Mouse (Mus musculus): Measurements from ENCODE around the gene Gm364.

The Gm364 gene

DNA sequence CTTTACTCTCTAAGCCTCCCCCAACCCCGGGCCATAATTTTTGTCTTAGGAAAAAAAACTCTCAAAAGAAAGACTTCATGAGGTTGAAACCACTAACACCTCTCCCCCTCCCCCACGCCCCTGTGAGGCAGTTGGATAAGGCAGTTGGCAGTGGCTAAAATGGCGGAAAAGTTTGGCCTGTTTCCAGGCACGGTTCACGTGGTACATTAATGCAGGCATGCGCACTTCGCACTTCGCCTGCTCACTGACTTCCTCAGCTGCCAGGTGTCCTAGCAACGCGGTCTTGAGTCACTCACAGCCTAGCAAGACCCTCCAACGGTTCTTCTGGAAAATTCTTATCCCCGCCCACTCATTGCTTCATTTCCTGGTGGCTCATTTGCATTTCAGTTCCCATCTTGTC, at the start of gene Gm364:
Gene Gm364, plus strand, starts transcription at position 386 of the 400 bp plus-strand sequence.
- no peak for DNase-seq (ENCODE audit: low read depth, low spot score)

DNA sequence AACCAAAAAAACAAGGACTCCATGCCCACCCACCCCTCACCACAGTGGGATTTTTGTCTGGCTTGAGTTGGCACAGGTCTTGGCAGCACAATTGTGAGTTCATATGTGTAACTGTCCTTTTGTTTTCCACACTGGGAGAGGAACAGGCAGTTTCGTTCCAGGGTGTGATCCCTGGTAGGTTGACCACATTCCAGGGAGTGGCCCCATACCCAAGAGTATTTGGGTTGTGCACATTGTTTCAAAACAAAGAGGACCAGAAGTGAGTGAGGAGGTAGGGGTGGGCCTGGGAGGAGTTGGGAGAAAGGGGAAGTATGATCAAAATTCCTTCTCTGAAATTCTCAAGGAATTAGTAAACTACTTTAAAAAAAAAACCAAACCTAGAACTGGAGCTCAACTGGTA, 49.6 kb upstream of the Gm364 start:
- DNase-seq (ENCODE audit: low read depth, low spot score): no peak
- no peaks in the 10 kb centered on the region for H3K36me3 ChIP-seq (ENCODE audit: control insufficient read depth, insufficient read depth, low read length, poor library complexity, severe bottlenecking)
- no peaks in the 10 kb centered on the region for H3K27me3 ChIP-seq (ENCODE audit: control insufficient read depth, insufficient read depth, low read length, poor library complexity, severe bottlenecking)

More for the DNA sequence above, at the start of gene Gm364:
- H3K36me3 ChIP-seq (ENCODE audit: control insufficient read depth, insufficient read depth, low read length, poor library complexity, severe bottlenecking): no peaks in the 10 kb centered on the region
- H3K27me3 ChIP-seq (ENCODE audit: control insufficient read depth, insufficient read depth, low read length, poor library complexity, severe bottlenecking): no peaks in the 10 kb centered on the region

DNA sequence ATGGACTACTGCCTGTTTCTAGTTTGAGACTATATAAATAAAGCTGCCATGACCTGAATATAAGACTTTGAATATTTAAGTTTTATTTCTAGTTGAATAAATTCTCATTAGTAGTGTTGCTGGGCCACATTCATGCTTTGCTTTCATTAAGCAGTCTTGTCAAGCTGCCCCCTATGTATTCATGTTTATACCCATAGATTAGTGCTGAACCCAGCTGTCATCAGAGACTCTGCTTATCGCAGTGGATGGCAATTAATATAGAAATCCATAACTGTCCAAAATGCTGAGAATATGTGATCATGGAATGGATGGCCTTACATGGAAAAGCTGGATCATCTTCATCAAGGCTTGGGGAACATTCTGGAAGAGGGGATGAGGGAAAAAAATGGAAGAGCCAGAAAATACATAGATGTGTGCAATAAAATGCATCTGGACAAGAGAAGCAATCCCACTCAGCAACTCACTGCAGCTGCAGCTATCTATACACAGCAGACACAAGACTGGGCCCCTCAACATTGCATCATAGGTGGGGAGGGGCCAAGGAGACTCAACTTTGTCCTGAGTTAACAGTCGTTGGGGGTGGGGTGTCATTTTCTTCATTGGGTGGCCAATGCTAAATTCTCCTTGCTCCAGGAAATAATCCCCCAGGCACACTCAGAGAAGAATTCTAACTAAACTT, 43.9 kb upstream of the Gm364 start:
- no peak for DNase-seq (ENCODE audit: low read depth, low spot score)
- H3K27me3 ChIP-seq (ENCODE audit: control insufficient read depth, insufficient read depth, low read length, poor library complexity, severe bottlenecking): no peaks in the 10 kb centered on the region
- no peaks in the 10 kb centered on the region for H3K36me3 ChIP-seq (ENCODE audit: control insufficient read depth, insufficient read depth, low read length, poor library complexity, severe bottlenecking)

DNA sequence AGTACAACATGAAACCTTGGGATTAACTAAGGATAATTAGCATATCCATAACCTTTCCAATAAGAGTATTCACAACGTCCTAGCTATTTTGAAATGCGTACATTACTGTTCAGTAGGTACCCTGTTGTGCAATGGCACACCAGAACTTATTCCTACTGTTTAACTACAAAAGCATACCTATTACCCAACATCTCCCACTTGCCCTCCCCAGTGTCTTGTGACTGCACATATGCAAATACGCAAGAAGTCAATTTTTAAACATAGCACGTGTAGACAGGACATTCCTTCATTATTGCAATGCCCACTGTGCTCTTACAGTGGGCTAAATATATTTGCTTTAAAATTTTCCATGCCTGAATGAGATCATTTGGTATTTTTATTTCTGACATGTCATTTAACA, 36.0 kb upstream of the Gm364 start:
- H3K27me3 ChIP-seq (ENCODE audit: control insufficient read depth, insufficient read depth, low read length, poor library complexity, severe bottlenecking): no peaks in the 10 kb centered on the region
- H3K36me3 ChIP-seq (ENCODE audit: control insufficient read depth, insufficient read depth, low read length, poor library complexity, severe bottlenecking): no peaks in the 10 kb centered on the region
- no peak for DNase-seq (ENCODE audit: low read depth, low spot score)

DNA sequence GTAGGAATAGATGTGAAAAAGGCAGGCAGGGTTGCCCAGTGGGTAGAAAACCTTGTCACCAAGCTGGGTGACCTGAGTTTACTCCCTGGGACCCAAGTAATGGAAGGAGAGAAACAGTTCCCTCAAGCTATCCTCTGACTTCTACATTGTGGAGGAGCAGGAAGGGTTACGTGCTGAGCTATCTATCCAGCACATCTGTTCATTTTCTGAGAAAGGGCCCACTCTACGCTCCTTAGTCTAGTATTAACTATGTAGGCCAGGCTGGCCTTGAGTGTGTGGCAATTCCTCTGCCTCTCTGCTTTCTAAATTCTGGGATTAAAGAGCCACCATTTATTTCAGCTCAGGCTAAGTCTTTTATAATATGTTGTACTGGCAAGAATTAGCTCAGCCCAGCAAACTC, 35.4 kb upstream of the Gm364 start:
- H3K36me3 ChIP-seq (ENCODE audit: control insufficient read depth, insufficient read depth, low read length, poor library complexity, severe bottlenecking): no peaks in the 10 kb centered on the region
- no peak for DNase-seq (ENCODE audit: low read depth, low spot score)
- no peaks in the 10 kb centered on the region for H3K27me3 ChIP-seq (ENCODE audit: control insufficient read depth, insufficient read depth, low read length, poor library complexity, severe bottlenecking)

DNA sequence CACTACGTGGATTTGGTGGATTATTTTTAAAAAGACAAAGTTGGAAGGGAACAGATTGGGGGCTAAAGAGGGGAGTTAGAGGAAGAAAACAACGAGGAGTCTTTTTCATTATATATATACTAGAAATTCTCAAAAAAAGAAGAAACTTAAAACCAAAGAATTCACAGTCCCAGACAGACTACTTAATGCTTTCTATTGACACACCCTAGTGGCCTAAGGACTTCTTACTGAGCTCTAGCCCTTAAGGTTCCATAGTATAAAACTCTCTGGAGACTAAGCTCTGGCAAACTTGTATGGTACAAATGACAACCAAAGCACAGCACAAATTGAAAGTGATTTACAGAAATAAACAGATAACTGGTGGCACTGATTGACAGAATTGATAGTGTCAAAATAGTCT, 34.9 kb upstream of the Gm364 start:
- Histone ChIP-seq H3K36me3 (ENCODE audit: control insufficient read depth, insufficient read depth, low read length, poor library complexity, severe bottlenecking) (no peaks in the 10 kb centered on the region), H3K27me3 (ENCODE audit: control insufficient read depth, insufficient read depth, low read length, poor library complexity, severe bottlenecking) (no peaks in the 10 kb centered on the region)
- DNase-seq (ENCODE audit: low read depth, low spot score): no peak

DNA sequence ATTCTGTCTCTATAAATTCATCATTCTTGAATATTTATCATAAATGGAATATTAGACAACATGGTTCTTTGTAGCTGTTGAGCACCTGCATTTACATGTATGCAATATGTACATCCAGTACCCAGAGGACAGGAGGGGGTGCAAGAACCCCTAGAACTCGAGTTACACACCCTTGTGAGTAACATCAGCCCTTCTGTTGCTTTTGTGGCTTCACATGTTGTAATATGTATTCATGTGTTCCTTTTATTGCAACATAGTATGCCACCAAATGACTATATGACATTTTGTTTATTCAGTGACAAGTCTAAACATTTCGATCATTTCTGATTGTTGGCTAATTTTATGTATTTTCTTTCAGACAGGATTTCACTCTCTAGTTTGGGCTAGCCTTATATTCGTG, 31.9 kb upstream of the Gm364 start:
- Histone ChIP-seq H3K36me3 (ENCODE audit: control insufficient read depth, insufficient read depth, low read length, poor library complexity, severe bottlenecking) (no peaks in the 10 kb centered on the region), H3K27me3 (ENCODE audit: control insufficient read depth, insufficient read depth, low read length, poor library complexity, severe bottlenecking) (no peaks in the 10 kb centered on the region)
- DNase-seq (ENCODE audit: low read depth, low spot score): no peak

DNA sequence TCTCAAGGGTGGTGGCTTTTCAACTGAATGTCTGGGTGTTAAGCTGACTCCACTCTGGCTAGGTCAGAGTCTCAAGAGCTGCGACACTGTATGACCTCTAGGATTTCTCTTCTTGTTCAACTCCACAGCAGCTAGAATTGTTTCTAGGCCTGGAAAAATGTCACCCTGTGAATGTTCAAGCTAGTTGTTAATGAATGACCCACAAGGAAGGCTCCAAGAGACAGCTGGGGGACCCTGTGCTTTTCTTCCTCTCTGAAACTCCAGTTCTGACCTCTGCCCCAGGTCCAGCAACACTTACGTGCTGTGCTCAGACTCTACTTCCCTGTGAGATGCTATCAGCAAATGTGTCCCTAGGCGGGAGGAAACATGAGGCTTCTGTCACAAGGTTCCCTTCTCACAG, 30.4 kb upstream of the Gm364 start:
- DNase-seq (ENCODE audit: low read depth, low spot score): no peak

DNA sequence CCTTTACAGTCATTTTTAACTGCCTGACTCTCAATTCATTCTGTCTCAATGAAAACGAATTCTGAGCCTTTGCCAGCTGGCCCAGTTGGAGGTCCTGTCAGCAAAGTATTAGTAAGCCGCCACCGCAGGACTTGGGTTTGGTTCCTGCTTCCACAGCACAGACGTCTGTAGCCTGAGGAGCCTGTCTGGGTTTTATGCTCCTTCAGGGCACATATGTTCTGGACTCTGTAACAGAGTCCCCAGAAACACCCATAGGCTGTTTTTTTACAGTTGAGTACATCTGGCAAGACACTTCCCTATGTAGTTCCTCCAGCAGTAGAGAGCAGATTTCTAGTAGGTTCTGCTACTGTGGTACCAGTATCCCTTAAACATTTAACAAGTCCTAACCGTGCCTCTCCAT, 28.0 kb upstream of the Gm364 start:
- DNase-seq (ENCODE audit: low read depth, low spot score): no peak
- H3K27me3 ChIP-seq (ENCODE audit: control insufficient read depth, insufficient read depth, low read length, poor library complexity, severe bottlenecking): no peaks in the 10 kb centered on the region

More for the DNA sequence above, 30.4 kb upstream of the Gm364 start:
- Histone ChIP-seq H3K27me3 (ENCODE audit: control insufficient read depth, insufficient read depth, low read length, poor library complexity, severe bottlenecking) (no peaks in the 10 kb centered on the region), H3K36me3 (ENCODE audit: control insufficient read depth, insufficient read depth, low read length, poor library complexity, severe bottlenecking) (no peaks in the 10 kb centered on the region)

DNA sequence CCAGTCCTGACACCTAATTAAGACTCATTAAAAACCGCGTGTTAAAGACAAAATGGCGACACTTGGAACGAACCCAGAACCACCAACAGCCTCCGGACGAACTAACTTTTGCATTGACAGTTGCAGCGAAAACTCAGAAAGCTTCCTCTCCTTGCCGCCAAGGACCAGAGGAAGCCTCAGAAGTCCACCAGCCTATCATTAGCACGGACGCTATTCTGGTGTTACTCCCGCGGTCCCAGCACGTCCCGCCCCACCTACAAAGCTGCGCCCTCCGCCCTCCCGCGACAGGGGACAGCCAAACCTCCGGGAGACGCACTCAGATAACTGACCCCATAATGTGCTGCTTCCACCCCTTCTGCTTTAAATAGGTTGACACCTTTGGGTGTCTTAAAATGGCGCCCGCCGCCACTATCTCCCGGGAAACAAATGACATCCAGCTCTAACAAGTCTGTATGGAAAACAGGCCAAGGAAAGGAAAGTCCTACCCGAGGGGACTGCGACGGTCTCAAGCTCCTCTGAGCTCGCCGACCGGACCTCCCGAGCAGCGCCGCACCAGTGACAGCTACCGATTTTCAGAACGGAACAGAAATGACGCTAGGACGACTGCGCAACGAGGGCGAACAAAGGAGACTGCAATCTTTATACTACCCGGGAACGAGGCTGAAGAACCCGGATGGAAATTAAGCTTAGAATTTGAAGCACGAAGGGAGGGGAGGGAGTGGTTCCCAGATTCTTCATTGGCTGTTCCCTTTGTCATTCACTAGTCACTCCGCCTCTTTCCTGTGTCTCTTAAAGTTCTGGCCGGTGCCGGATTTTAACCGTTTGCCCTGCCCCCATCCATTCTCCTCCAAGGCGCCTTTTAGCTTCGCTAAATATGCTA, 16.3 kb upstream of the Gm364 start, which contains the start of gene Rbmx:
Gene Rbmx, minus strand, starts transcription at position 670 of the 880 bp plus-strand sequence.
- peak; percentile 91 for DNase-seq (ENCODE audit: low read depth, low spot score)
- H3K27me3 ChIP-seq (ENCODE audit: control insufficient read depth, insufficient read depth, low read length, poor library complexity, severe bottlenecking): no peaks in the 10 kb centered on the region
- peaks cover 5% of the 10 kb centered on the region; the same call in 1 of the 2 replicates for H3K36me3 ChIP-seq (ENCODE audit: control insufficient read depth, insufficient read depth, low read length, poor library complexity, severe bottlenecking)

More for the DNA sequence above, 28.0 kb upstream of the Gm364 start:
- H3K36me3 ChIP-seq (ENCODE audit: control insufficient read depth, insufficient read depth, low read length, poor library complexity, severe bottlenecking): peaks cover 2% of the 10 kb centered on the region; the same call in 1 of the 2 replicates

DNA sequence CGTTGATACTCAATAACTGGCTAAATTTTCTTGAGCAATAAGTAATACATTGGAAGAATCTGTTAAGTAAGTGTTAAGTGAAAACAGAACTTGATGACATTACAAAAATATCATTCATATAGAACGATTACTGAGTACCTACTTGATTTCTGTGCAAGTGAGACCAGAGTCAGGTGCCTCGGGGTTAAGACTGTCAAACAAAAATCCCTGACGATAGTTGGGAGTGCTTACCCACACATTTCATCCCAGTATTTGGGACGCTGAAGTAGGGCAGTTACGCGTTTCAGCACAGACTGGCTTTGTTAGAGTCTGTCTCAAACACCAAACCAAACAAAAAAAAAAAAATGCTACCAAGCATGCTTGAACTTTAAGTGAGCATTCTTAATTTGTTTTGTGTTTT, 15.5 kb upstream of the Gm364 start:
- peak; percentile 1 for DNase-seq (ENCODE audit: low read depth, low spot score)
- peaks cover 5% of the 10 kb centered on the region; the same call in 1 of the 2 replicates for H3K36me3 ChIP-seq (ENCODE audit: control insufficient read depth, insufficient read depth, low read length, poor library complexity, severe bottlenecking)
- H3K27me3 ChIP-seq (ENCODE audit: control insufficient read depth, insufficient read depth, low read length, poor library complexity, severe bottlenecking): no peaks in the 10 kb centered on the region

DNA sequence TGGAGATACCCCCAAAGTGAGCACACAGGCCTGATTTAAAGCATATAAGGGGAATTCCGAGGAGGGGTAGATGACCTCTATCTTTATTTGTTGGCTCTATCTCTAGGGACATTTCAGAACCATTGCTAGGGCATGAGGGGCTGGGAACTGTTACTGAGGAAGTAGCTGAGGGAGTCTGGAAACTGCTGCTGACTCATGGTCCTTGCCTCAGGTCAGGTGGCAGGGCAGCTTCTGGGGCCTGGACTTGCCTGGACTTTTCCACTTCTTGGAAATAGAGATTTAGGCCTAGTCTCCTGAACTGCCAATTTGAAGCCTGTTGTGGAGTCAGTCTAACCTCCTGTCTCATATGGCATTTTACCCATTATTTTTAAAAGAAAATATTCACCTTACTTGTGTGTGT, 7.6 kb upstream of the Gm364 start:
- no peaks in the 10 kb centered on the region for H3K36me3 ChIP-seq (ENCODE audit: control insufficient read depth, insufficient read depth, low read length, poor library complexity, severe bottlenecking)
- no peaks in the 10 kb centered on the region for H3K27me3 ChIP-seq (ENCODE audit: control insufficient read depth, insufficient read depth, low read length, poor library complexity, severe bottlenecking)
- no peak for DNase-seq (ENCODE audit: low read depth, low spot score)

DNA sequence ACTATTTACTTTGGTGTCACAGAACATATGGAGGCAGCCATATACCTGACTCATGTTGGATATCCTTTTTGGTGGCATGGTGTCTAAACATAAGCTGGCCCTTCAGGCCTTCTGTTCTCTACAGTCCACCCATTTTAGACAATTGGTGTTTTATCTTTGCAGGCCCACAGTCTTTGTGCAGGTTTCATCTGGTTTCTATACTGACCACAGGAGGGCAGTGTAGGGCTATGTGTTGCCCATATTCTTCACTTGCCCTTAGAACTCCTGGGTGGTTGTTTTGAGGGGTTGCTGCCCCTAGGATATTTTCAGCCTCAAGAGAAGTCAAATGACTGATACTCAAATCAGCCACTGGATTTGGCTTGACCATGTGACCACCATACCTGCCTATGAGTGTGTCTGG, 5.3 kb upstream of the Gm364 start:
- no peaks in the 10 kb centered on the region for H3K27me3 ChIP-seq (ENCODE audit: control insufficient read depth, insufficient read depth, low read length, poor library complexity, severe bottlenecking)
- peak; percentile 54 for DNase-seq (ENCODE audit: low read depth, low spot score)
- H3K36me3 ChIP-seq (ENCODE audit: control insufficient read depth, insufficient read depth, low read length, poor library complexity, severe bottlenecking): no peaks in the 10 kb centered on the region

DNA sequence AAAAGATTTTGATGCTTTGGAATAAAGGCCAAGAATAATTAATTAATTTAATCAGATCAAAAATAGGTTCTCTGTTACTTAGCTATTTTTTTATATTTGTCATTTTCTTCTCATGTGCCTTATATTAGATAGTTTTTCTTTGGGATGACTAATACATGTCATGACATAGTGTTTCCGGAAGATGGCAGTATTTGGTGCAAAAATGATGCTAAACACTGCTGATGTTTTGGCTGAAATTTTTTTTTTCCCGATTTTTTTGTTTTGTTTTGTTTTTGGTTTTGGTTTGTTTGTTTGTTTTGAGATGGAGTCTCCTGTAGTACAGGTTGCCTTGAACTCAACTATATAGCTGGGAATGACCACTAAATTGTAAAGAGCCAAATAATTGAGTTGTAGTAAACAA, 22.7 kb downstream of the Gm364 start:
- peak; percentile 20 for DNase-seq (ENCODE audit: low read depth, low spot score)
- H3K27me3 ChIP-seq (ENCODE audit: control insufficient read depth, insufficient read depth, low read length, poor library complexity, severe bottlenecking): no peaks in the 10 kb centered on the region

DNA sequence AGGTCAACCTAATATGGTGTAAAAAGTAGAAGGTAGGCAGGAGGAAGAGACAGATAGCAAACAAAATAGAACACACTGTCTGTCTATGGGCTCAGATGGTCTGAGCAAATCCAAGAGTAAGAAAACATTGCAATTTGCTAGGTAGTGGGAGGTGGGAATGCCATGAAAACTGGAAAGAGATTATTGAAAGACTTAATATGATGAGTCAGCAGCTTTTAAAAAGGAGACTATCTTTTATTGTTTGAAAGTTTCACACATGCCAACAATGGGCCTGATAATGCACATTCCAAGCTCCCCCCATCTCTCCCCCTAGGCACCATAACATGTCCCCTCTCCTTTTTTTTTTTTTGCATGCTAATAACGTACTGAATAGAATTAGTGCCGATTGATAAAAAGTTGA, 24.9 kb downstream of the Gm364 start:
- H3K36me3 ChIP-seq (ENCODE audit: control insufficient read depth, insufficient read depth, low read length, poor library complexity, severe bottlenecking): no peaks in the 10 kb centered on the region
- no peak for DNase-seq (ENCODE audit: low read depth, low spot score)
- H3K27me3 ChIP-seq (ENCODE audit: control insufficient read depth, insufficient read depth, low read length, poor library complexity, severe bottlenecking): no peaks in the 10 kb centered on the region

More for the DNA sequence above, 22.7 kb downstream of the Gm364 start:
- no peaks in the 10 kb centered on the region for H3K36me3 ChIP-seq (ENCODE audit: control insufficient read depth, insufficient read depth, low read length, poor library complexity, severe bottlenecking)

All from splenic B cell, adult 2 months (primary cell).